Mouse (Mus musculus) layer of hippocampus, adult 8-10 months (tissue): ENCODE measurements around the gene Fign. TPM values are rescaled to one million over a fixed set of nuclear protein-coding genes. Genes with fewer than 3 reads are reported as not detected.

Experiments
- DNase-seq, 2 experiments: peaks; one replicate each; pipeline ENCODE4 v3.0.0; 2022; ENCODE audit warnings: low spot score in 2 of 2
- total RNA-seq, 4 experiments: library from RNA; stranded (reverse); gene quantifications; 2 replicates each; pipeline ENCODE4 v1.2.4; 2022

Fign gene
- 1 to 10 TPM; 1.3 to 2.0 (median 1.8) TPM for total RNA-seq

DNA sequence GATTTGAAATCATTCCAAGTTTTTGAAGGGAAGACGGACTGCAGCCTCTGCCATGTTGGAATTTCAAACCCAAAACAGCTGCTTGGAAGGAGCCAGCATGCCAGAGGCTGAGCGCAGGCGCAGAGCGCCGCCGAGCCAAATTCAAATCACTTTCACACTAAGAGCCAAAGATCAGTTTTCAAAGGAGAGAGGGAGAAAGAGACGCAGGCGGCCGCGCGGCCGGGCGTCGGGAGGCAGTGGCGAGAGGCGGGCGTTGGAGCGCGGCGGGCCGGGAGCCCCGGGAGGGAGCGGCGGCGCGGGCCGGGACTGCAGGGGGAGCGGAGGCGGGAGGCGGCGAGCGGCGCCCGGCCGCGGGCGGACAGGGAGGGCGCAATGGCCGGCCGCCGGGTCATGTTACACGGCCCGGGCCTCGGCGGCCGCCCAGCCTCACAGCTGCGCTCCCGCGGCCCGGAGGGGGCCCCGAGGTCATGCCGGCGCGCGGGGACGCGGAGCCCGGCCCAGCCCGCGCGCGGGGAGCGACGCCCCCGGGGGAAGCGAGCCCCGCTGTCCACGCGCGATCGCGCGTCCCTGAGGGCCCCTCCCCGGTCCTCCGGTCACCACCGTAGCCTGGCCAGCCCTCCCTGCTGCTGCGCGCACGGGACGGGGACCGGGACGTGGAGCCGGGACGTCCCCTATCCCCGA, at the start of gene Fign:
TSS of gene Fign (minus strand) at position 102 of the 681 bp plus-strand sequence.
- peak; percentile 52 to 64 for DNase-seq

DNA sequence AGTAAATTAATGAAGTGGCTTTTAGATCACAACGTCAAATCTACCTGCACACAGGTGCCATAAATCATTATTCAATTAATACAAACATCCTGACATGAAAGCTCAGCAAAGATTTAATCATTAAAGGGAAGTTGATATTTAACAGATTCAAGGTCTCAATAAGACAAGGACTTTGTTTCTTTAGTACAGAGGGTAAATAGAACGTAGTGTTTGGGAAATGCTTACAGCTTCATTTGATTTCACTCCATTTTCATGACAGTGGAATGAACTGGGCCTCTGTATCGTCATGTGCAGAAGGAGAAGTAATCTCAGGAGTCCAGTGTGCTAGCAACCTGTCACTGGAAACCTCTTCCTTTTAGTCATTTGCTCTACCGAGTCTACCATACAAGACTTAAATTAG, 35.8 kb upstream of the Fign start:
- DNase-seq: no peak

- DNase-seq: no peak
Observed at GRCm38 (mm10) chr2:64120495-64120894, 22.7 kb upstream of the Fign start.

GRCm38 (mm10) chr2:64116613-64117012, 18.8 kb upstream of the Fign start:
- no peak for DNase-seq

DNA sequence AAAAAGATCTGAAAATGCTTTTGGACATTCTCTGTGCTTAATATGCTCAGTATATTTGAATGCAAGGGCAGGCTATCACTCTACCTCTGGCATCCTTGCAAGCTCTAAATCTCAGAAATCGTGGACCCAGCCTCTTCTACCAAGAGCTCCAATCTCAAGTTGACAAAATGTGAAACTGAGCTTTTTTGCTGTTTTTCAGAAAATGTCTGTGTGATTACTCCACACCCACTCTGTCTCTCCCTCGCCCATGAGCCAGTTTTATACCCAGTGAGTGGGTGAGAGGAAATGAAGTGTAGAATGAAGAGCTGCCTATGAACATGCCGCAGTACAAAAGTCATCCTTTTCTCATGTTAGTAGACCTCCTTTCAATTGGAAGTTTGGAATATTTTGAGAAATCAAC, 13.3 kb upstream of the Fign start:
- DNase-seq: no peak

- DNase-seq: peak in 1 of 2 experiments; percentile 11
Observed at GRCm38 (mm10) chr2:64109860-64110259, 12.0 kb upstream of the Fign start.

DNA sequence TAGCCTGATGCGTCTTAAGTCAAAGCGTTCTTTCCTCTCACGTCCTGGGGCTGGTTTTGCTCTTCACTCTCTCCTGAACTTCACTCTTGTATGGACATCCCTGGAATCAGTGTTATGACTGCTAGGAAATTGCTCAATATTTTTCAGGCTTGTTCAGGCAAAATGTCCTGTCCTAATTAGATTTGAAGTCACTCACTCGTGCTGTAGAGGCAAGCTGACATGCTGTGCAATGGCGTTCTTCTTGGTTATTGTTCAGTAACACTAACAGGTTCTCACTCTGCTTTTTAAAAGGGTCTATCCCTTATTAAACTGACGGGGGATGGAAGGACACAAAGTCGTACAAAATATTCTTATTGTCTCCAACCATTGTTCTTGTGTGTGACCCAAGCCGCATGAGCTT, 10.2 kb upstream of the Fign start:
- no peak for DNase-seq

DNA sequence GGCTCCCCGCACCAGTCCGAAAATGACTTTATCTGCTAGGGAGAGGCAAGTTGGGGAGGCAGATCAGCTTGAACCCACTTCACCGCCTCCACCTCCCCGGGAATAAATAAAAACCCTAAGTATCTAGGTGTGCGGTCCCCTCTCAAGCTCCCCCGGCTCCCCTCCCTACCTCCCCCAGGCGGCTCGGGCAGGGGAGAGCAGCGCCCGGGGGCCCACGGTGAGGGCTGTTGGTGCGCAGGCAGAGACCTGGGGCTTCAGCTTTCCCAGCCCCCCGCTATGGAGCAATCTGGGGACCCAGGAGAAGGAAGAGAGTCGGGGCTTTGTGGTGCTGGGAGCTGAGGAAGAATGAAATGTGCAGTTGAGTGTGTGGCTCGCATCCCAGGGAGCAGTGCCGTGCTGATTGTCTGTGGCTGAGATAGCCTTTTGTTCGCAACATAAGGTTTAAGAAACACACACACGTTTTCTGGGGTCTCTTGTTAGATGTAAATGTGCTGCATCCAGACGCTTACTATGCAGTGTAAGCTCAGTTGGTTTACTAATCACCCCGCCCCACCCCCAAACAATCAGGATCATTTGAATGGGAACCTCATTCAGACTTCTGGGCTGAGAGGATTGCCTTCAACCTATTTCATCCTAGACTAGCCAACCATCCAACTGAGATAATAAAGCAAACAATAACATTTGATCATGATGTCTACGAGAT, 931 bp upstream of the Fign start:
- DNase-seq: no peak

DNA sequence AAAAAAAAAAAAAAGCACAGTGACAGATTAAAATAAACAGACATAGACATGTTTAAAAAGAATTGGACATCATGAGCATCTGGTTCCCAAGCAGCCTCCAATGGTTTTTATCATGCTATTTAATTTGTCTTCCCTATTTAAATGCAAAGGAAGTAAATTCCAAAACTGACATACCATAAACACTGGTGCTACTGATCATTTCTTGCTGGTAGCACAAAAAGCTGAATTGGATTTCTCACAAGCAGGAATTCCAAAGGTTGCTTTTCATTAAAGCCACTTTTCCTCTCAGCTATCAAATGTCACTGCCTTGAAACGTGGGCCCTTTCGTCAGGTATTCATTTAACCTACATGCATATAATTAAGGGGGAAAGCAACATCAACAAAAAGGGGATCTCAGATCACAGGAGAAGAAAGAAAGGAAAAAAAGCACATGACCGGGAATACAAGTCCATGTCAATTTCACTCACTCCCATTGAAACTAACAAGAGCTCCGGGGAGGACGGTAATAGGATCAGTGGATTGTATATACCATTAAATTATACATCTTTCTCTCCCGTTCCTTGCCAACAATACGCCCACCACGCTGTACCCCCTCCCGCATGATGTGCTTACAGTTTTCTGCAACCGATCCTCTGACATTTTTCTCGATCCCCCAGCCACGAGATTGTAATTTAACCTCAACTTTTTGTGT, 972 bp downstream of the Fign start:
- no peak for DNase-seq

DNA sequence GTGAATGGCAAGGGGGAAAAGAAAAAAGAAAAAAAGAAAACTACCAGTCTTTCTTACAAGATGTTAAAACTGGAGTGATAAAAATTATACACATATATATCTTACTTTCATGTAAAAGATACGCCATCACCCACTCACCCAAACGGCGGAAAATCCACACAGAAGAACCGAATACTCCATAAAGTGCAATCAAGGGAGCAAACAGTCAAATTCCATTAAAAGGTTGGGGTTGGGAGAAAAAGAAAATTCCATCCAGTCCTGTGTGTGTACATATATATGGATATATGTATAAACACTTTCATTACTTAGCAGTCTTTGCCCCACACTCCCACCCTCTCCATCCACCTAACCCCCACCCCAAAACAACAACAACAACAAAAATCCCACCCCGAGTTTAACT, 1.7 kb downstream of the Fign start:
- DNase-seq: no peak

GRCm38 (mm10) chr2:64095561-64095960, 2.3 kb downstream of the Fign start:
- no peak for DNase-seq

DNA sequence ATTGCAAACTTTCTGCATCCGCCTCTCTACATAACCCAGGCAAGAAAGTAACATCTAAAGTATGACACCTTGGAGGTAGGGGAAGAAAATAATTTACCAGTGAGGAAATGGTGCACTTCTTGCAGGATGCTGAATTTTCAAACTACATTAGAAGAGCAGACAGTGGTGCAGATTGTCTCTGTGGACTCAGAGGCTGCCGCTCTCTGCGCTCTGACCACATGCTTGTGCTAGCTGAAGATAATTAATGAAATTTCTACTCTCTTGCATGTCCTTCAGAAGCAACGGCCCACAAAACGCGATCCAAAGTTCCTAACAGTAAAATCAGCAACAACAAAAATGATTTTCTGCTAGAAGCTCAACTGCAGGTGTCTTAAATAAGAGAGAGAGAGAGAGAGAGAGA, 4.8 kb downstream of the Fign start:
- no peak for DNase-seq

DNA sequence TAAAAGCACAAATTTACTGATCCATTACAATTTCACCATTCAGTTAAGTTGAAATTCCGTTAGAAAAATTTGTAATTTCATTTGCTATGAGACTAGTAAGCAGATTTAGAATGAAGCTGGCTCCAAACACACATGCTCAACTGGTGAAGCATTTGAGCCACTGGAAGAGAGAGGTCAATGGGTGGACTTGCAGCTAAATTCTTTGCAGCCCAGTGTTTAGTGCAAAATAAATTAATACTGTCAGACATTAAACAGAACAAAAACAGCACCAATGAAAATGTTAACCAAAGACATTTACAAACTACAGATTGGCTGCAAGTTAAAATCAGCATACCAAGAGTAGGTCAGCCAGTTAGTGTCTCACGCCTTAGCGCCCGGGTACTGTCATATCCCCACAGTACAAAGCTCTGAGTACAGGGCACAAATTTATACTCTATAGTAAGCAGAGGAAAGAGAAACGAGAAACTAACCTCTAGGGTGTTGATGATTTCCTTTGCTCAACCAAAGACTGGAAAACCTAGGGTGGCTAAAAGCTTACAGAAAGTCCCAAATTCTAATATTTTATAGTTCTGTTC, 13.9 kb downstream of the Fign start:
- DNase-seq: no peak

GRCm38 (mm10) chr2:64079765-64080164, 18.1 kb downstream of the Fign start:
- DNase-seq: no peak

DNA sequence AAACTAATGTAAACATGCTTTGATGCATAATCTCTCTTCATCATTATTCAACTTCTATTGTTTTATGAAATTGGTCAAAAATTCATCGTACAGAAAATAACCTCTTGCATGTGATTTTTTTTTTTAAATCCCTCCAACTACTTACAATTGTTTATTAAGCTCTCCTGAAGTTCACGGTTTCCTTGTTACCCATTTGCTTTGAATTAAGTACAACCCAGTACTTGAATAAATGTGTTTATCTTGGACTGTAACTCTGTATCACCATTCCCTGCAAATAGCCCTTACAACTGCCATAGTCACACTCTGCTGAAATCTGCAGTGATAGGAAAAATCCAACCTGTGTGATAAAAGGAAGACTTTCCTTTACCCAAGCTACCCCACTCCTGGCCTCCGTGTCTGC, 19.3 kb downstream of the Fign start:
- no peak for DNase-seq

DNA sequence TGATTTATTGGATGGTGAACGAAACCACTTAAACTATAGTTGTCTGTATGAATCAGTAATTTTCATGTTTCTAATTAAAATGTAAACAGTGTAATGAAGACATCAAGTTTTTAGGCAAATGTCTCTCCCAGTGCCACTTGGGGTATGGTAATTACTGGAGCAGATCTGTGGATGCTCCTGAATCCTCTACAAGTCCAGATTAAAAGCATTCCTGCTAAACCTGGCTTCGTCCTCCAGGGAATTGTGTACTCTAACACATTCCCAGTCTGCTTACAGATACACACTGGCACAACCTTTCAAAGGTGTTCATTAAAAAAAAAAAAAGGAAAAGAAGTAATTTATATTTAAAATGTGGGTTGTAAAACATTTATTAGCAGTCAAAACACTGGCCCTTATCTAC, 20.0 kb downstream of the Fign start:
- DNase-seq: no peak

- no peak for DNase-seq
Observed at GRCm38 (mm10) chr2:64075873-64076272, 22.0 kb downstream of the Fign start.

DNA sequence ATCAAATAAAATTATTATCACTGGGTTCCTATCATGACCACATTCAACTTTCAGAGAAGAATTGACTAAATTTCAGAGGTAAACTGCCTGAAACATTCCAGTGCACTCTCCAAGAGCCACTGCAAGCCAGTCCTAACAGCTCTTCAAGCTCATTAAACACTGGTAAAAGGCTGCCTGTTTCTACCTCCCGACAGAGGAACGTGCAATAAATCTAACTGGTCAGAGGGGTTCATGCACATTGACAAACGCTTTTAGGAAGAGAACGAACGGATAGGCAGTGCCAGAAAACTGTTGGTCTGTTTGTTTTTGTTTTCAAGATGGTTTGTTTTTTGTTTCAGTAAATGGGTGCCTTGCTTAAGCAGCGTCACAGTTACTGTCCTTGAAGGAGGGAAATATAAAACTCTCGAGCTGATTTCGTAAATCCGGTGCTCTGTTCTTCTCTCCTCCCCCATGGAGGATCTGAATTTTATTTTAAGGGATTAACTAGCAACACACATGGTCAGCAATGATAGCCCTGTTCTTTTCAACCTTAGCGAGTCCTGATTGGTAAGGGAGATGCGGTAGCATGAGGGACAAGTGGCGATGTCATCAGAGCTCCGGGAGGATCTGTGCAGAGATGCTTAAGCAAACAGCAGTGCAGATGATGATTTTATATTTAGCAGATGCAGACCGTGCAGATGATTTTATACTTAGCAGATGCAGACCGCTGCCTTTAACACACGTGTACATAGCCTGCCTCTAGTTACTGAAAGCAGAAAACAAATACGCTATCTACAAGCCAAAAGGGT, 23.0 kb downstream of the Fign start:
- no peak for DNase-seq

DNA sequence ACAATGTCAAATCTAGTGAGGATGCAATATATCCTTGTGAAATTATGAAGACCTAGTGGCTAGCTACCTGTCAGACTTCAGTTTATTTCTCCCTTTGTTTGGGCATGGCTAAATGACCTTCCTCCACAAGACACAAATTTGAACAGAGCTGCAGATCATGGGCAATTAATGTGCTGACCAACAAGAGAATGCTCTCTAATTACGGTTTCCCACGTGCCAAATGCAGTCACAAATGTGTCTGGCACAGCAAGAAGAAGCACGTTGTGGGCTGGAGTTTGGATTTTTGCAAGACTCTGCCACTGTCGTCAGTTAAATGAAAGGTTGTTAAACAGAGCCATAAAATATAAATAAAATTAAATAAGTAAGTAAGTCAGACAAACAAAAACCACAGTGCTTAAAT, 25.7 kb downstream of the Fign start:
- no peak for DNase-seq

DNA sequence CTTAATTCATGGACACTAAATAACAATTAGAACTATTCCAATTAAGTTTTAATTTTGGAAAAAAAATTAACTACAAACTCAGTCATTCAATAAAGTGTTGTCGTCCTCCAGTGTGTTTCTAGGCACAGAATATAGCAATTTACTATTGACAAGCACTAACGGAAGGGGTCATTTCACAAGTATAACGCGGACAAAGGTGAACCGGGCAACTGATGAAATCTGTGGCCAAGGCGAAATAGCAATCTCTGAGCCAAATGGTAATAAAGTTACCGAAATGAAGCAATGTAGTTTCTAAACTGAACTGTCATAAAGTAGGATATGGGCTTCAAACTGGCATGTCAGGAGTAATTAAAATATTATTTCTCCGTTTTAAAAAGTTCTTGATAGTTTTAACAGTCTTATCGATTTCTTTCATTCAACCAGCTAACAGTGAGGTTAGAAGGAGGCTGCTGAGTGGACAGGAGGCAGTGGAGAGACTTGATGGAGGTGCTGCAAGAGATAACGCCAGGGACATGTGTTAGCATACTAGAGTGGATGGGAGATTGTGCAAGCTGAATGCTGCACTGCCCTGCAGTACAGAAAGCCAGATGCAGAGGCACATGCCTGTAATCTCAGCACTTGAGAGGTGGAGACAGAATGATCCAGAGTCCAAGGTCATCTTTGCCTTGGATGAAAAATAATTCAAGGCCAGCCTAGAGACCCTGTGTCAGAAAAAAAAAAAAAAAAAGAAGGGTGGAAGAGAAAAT, 27.7 kb downstream of the Fign start:
- DNase-seq: no peak

GRCm38 (mm10) chr2:64065511-64065910, 32.3 kb downstream of the Fign start:
- no peak for DNase-seq
